Mouse (Mus musculus): Measurements from ENCODE around the gene Sgms1. TPM values are rescaled to one million over a fixed set of nuclear protein-coding genes. Genes with fewer than 3 reads are reported as not detected.

Gene Sgms1
- polyA plus RNA-seq, 1 experiment from 2014 or later: 31.4 TPM

GRCm38 (mm10) chr19:32216710-32217109, 172.8 kb downstream of the Sgms1 start:
- Histone ChIP-seq H3K27ac (ENCODE audit: low read depth, low read length) (no peak overlapping the region), H3K9me3 (ENCODE audit: control insufficient read depth, low read length) (no peaks in the 10 kb centered on the region), H3K4me3 (ENCODE audit: low read depth, low read length) (no peak overlapping the region), H3K27me3 (replicated peaks; ENCODE audit: control insufficient read depth, insufficient read depth, low read length) (no peaks in the 10 kb centered on the region), H3K4me1 (replicated peaks; ENCODE audit: control insufficient read depth, insufficient read depth, low read length) (peaks cover 8% of the 10 kb centered on the region), H3K36me3 (ENCODE audit: control insufficient read depth, insufficient read depth, low read length) (peaks cover 2% of the 10 kb centered on the region; the same call in 1 of the 2 replicates), H3K9ac (ENCODE audit: low read depth, low read length) (no peak overlapping the region), H3K4me2 (no peak overlapping the region)
- ATAC-seq (replicated peaks; ENCODE audit: low FRiP score) (no peak), DNase-seq (ENCODE audit: low spot score) (no peak)
- 95% methylated on average over 2 of the region's 2 CpGs for WGBS

GRCm38 (mm10) chr19:32214905-32215806, 174.4 kb downstream of the Sgms1 start:
- Histone ChIP-seq H3K4me2 (no peak overlapping the region), H3K27ac (ENCODE audit: low read depth, low read length) (no peak overlapping the region), H3K4me1 (replicated peaks; ENCODE audit: control insufficient read depth, insufficient read depth, low read length) (peaks cover 11% of the 10 kb centered on the region), H3K9me3 (ENCODE audit: control insufficient read depth, low read length) (no peaks in the 10 kb centered on the region), H3K9ac (ENCODE audit: low read depth, low read length) (no peak overlapping the region), H3K4me3 (ENCODE audit: low read depth, low read length) (no peak overlapping the region), H3K36me3 (ENCODE audit: control insufficient read depth, insufficient read depth, low read length) (no peaks in the 10 kb centered on the region), H3K27me3 (replicated peaks; ENCODE audit: control insufficient read depth, insufficient read depth, low read length) (no peaks in the 10 kb centered on the region)
- ATAC-seq (replicated peaks; ENCODE audit: low FRiP score) (no peak), DNase-seq (ENCODE audit: low spot score) (no peak)
- WGBS: 76% methylated on average over 12 of the region's 12 CpGs

GRCm38 (mm10) chr19:32213577-32213976, 175.9 kb downstream of the Sgms1 start:
- ATAC-seq (replicated peaks; ENCODE audit: low FRiP score) (no peak), DNase-seq (ENCODE audit: low spot score) (no peak)
- H3K4me3 ChIP-seq (ENCODE audit: low read depth, low read length): no peak overlapping the region
- H3K4me1 ChIP-seq (replicated peaks; ENCODE audit: control insufficient read depth, insufficient read depth, low read length): peaks cover 14% of the 10 kb centered on the region
- H3K9me3 ChIP-seq (ENCODE audit: control insufficient read depth, low read length): no peaks in the 10 kb centered on the region
- no peak overlapping the region for H3K27ac ChIP-seq (ENCODE audit: low read depth, low read length)
- WGBS: 89% methylated on average over 3 of the region's 3 CpGs
- no peak overlapping the region for H3K9ac ChIP-seq (ENCODE audit: low read depth, low read length)
- H3K36me3 ChIP-seq (ENCODE audit: control insufficient read depth, insufficient read depth, low read length): no peaks in the 10 kb centered on the region
- no peak overlapping the region for H3K4me2 ChIP-seq
- H3K27me3 ChIP-seq (replicated peaks; ENCODE audit: control insufficient read depth, insufficient read depth, low read length): no peaks in the 10 kb centered on the region

GRCm38 (mm10) chr19:32211293-32211585, 178.3 kb downstream of the Sgms1 start:
- peak; percentile 55 for ATAC-seq (replicated peaks; ENCODE audit: low FRiP score)

GRCm38 (mm10) chr19:32210450-32211292, 178.8 kb downstream of the Sgms1 start:
- WGBS: 2% methylated on average over 34 of the region's 34 CpGs
- ATAC-seq (replicated peaks; ENCODE audit: low FRiP score) (peak; percentile 99), DNase-seq (ENCODE audit: low spot score) (peak; percentile 80)
- Histone ChIP-seq H3K4me3 (ENCODE audit: low read depth, low read length) (peak overlapping the region; percentile 58), H3K4me1 (replicated peaks; ENCODE audit: control insufficient read depth, insufficient read depth, low read length) (peaks cover 14% of the 10 kb centered on the region), H3K27me3 (replicated peaks; ENCODE audit: control insufficient read depth, insufficient read depth, low read length) (no peaks in the 10 kb centered on the region), H3K27ac (ENCODE audit: low read depth, low read length) (peak overlapping the region; percentile 62), H3K4me2 (peak overlapping the region; percentile 89), H3K9ac (ENCODE audit: low read depth, low read length) (peak overlapping the region; percentile 64), H3K9me3 (ENCODE audit: control insufficient read depth, low read length) (no peaks in the 10 kb centered on the region), H3K36me3 (ENCODE audit: control insufficient read depth, insufficient read depth, low read length) (no peaks in the 10 kb centered on the region)

More at GRCm38 (mm10) chr19:32211293-32211585, 178.3 kb downstream of the Sgms1 start:
- Histone ChIP-seq H3K9ac (ENCODE audit: low read depth, low read length) (peak overlapping the region; percentile 64), H3K9me3 (ENCODE audit: control insufficient read depth, low read length) (no peaks in the 10 kb centered on the region), H3K4me3 (ENCODE audit: low read depth, low read length) (peak overlapping the region; percentile 58), H3K27me3 (replicated peaks; ENCODE audit: control insufficient read depth, insufficient read depth, low read length) (no peaks in the 10 kb centered on the region), H3K4me2 (peak overlapping the region; percentile 89), H3K4me1 (replicated peaks; ENCODE audit: control insufficient read depth, insufficient read depth, low read length) (peaks cover 14% of the 10 kb centered on the region), H3K27ac (ENCODE audit: low read depth, low read length) (peak overlapping the region; percentile 62), H3K36me3 (ENCODE audit: control insufficient read depth, insufficient read depth, low read length) (no peaks in the 10 kb centered on the region)
- DNase-seq (ENCODE audit: low spot score): no peak

GRCm38 (mm10) chr19:32210099-32210449, 179.4 kb downstream of the Sgms1 start:
- DNase-seq (ENCODE audit: low spot score) (no peak), ATAC-seq (replicated peaks; ENCODE audit: low FRiP score) (no peak)
- Histone ChIP-seq H3K4me1 (replicated peaks; ENCODE audit: control insufficient read depth, insufficient read depth, low read length) (peaks cover 14% of the 10 kb centered on the region), H3K9ac (ENCODE audit: low read depth, low read length) (peak overlapping the region; percentile 64), H3K27ac (ENCODE audit: low read depth, low read length) (no peak overlapping the region), H3K36me3 (ENCODE audit: control insufficient read depth, insufficient read depth, low read length) (no peaks in the 10 kb centered on the region), H3K4me2 (peak overlapping the region; percentile 89), H3K4me3 (ENCODE audit: low read depth, low read length) (peak overlapping the region; percentile 58), H3K9me3 (ENCODE audit: control insufficient read depth, low read length) (no peaks in the 10 kb centered on the region), H3K27me3 (replicated peaks; ENCODE audit: control insufficient read depth, insufficient read depth, low read length) (no peaks in the 10 kb centered on the region)
- WGBS: 16% methylated on average over 5 of the region's 5 CpGs

GRCm38 (mm10) chr19:32202131-32203114, 187.1 kb downstream of the Sgms1 start:
- Histone ChIP-seq H3K4me3 (ENCODE audit: low read depth, low read length) (no peak overlapping the region), H3K27me3 (replicated peaks; ENCODE audit: control insufficient read depth, insufficient read depth, low read length) (no peaks in the 10 kb centered on the region), H3K9me3 (ENCODE audit: control insufficient read depth, low read length) (no peaks in the 10 kb centered on the region), H3K9ac (ENCODE audit: low read depth, low read length) (no peak overlapping the region), H3K4me1 (replicated peaks; ENCODE audit: control insufficient read depth, insufficient read depth, low read length) (peaks cover 25% of the 10 kb centered on the region), H3K4me2 (no peak overlapping the region), H3K27ac (ENCODE audit: low read depth, low read length) (peak overlapping the region; percentile 28; the same call in 1 of the 2 replicates), H3K36me3 (ENCODE audit: control insufficient read depth, insufficient read depth, low read length) (no peaks in the 10 kb centered on the region)
- 77% methylated on average over 12 of the region's 12 CpGs for WGBS
- DNase-seq (ENCODE audit: low spot score): no peak
- no peak for ATAC-seq (replicated peaks; ENCODE audit: low FRiP score)

Data from liver, embryonic 11.5 days (tissue).